Mouse (Mus musculus): ENCODE data around the gene Tmem181a. TPM values are rescaled to one million over a fixed set of nuclear protein-coding genes. Genes with fewer than 3 reads are reported as not detected.
"Not testable (repeated sequence)": the region's sequence is repeated elsewhere in the genome, so short reads cannot be mapped to it uniquely, and the experiment has no call there.

The Tmem181a gene
- polyA plus RNA-seq, 1 experiment from 2014 or later = 2.9 TPM

- WGBS (ENCODE audit: insufficient replicate concordance) = 37% methylated on average over 6 of the region's 6 CpGs
- not testable (repeated sequence) for ATAC-seq; H3K4me3 ChIP-seq (ENCODE audit: low read depth, low read length); H3K9me3 ChIP-seq (ENCODE audit: low read length); H3K4me1 ChIP-seq (ENCODE audit: insufficient read depth); H3K9ac ChIP-seq (replicated peaks); H3K27ac ChIP-seq (ENCODE audit: low read depth); H3K36me3 ChIP-seq (replicated peaks; ENCODE audit: insufficient read depth, low read length); H3K4me2 ChIP-seq (ENCODE audit: low read depth, low read length); H3K27me3 ChIP-seq (ENCODE audit: insufficient read depth, low read length)
- DNase-seq = peak; percentile 20
Measured at GRCm38 (mm10) chr17:6271970-6272369, 15.3 kb downstream of the Tmem181a start.

GRCm38 (mm10) chr17:6274693-6275092 is 18.0 kb downstream of the Tmem181a start:
- DNase-seq; H3K4me1 ChIP-seq (ENCODE audit: insufficient read depth); H3K27me3 ChIP-seq (ENCODE audit: insufficient read depth, low read length); H3K36me3 ChIP-seq (replicated peaks; ENCODE audit: insufficient read depth, low read length); H3K9ac ChIP-seq (replicated peaks); H3K27ac ChIP-seq (ENCODE audit: low read depth); H3K9me3 ChIP-seq (ENCODE audit: low read length); H3K4me2 ChIP-seq (ENCODE audit: low read depth, low read length); H3K4me3 ChIP-seq (ENCODE audit: low read depth, low read length); ATAC-seq: not testable (repeated sequence)
- WGBS (ENCODE audit: insufficient replicate concordance) = 82% methylated on average over 4 of the region's 6 CpGs

DNA sequence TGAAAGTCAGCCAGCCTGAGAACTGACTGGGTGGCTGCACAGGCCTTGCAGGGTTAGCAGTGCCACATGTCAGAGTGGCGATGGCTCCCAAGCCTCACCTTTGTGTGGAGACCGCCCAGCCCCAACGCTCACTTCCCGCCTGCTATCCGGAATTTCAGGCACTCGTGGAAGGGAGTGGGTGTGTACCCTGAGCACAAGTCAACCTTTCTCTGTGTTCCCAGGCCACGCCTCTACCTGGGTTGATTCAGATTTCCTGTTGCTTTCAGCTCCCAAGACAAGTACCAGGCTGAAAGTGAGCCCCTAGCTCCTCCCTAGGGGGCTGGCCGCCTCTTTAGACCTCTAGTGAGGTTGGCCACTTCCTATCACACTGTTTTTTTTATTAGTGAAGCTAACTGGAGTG is 22.5 kb downstream of the Tmem181a start:
- 62% methylated on average over 8 of the region's 8 CpGs for WGBS (ENCODE audit: insufficient replicate concordance)
- not testable (repeated sequence) for H3K4me1 ChIP-seq (ENCODE audit: insufficient read depth); H3K9me3 ChIP-seq (ENCODE audit: low read length); DNase-seq; H3K36me3 ChIP-seq (replicated peaks; ENCODE audit: insufficient read depth, low read length); ATAC-seq; H3K4me3 ChIP-seq (ENCODE audit: low read depth, low read length); H3K27ac ChIP-seq (ENCODE audit: low read depth); H3K9ac ChIP-seq (replicated peaks); H3K4me2 ChIP-seq (ENCODE audit: low read depth, low read length); H3K27me3 ChIP-seq (ENCODE audit: insufficient read depth, low read length)

DNA sequence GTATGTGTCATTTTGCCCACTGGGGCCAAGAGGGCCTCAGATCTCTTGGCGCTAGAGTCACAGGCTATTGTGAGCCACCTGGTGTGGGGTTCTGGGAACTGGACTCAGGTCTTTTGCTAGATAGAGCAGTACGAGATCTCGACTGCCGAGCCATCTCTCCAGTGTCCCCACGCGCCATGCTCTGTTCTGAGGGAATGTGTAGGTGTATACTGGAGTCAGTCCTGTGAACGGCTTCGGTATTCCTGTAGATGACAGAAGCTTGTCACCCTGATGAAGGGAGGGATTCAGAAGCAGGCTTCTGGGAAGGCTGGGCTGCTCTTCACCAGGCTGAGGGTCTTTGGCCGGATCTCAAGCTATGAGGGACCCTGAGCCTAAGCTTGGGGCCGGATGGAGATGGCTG is 23.1 kb downstream of the Tmem181a start:
- H3K9me3 ChIP-seq (ENCODE audit: low read length); DNase-seq; ATAC-seq; H3K4me2 ChIP-seq (ENCODE audit: low read depth, low read length); H3K27ac ChIP-seq (ENCODE audit: low read depth); H3K27me3 ChIP-seq (ENCODE audit: insufficient read depth, low read length); H3K9ac ChIP-seq (replicated peaks); H3K36me3 ChIP-seq (replicated peaks; ENCODE audit: insufficient read depth, low read length); H3K4me3 ChIP-seq (ENCODE audit: low read depth, low read length); H3K4me1 ChIP-seq (ENCODE audit: insufficient read depth): not testable (repeated sequence)
- WGBS (ENCODE audit: insufficient replicate concordance) = 78% methylated on average over 7 of the region's 10 CpGs

DNA sequence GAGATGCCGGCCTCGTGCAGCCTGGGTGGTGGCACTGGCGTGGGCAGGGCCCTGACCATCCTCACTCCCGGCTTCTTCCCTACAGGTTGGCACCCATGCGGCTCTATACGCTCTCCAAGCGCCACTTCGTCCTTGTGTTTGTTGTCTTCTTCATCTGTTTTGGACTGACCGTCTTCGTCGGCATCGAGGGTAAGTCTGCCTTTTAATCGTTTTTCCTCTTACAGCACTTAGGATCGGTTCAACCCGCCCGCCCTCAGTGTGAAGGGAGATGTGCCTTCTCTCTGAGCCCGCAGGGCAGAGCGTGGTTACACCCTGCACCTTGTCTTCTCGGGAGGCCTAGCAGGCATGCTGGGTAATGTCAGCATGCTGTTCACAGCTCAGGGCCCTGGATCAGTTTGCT is 23.9 kb downstream of the Tmem181a start:
- H3K27ac ChIP-seq (ENCODE audit: low read depth); H3K9ac ChIP-seq (replicated peaks); H3K9me3 ChIP-seq (ENCODE audit: low read length); H3K27me3 ChIP-seq (ENCODE audit: insufficient read depth, low read length); DNase-seq; H3K36me3 ChIP-seq (replicated peaks; ENCODE audit: insufficient read depth, low read length); H3K4me1 ChIP-seq (ENCODE audit: insufficient read depth); ATAC-seq; H3K4me3 ChIP-seq (ENCODE audit: low read depth, low read length); H3K4me2 ChIP-seq (ENCODE audit: low read depth, low read length): not testable (repeated sequence)
- 91% methylated on average over 13 of the region's 19 CpGs for WGBS (ENCODE audit: insufficient replicate concordance)

DNA sequence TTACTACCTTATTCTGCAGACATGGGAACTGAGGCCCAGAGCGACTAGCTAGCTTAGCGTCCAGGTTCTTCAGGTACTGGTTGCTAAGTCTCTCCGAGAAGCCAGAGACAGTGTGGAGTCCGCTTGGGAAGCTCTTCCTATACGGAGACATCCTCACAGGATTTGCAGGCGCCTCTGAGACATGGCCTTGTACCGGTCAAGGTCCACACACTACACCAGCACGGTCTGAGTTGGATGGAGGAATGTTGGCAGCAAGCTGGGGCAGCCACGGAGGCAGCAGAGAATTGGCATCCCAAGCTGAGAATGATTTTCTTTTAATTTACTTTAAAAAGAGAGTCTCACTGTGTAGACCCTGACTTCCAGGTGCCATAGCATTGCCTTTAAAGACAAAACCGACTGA is 26.5 kb downstream of the Tmem181a start:
- not testable (repeated sequence) for H3K27ac ChIP-seq (ENCODE audit: low read depth)
- WGBS (ENCODE audit: insufficient replicate concordance) = 91% methylated on average over 7 of the region's 10 CpGs

GRCm38 (mm10) chr17:6286169-6286568 is 29.5 kb downstream of the Tmem181a start:
- not testable (repeated sequence) for H3K27ac ChIP-seq (ENCODE audit: low read depth); ATAC-seq; H3K27me3 ChIP-seq (ENCODE audit: insufficient read depth, low read length); H3K9ac ChIP-seq (replicated peaks); DNase-seq; H3K4me1 ChIP-seq (ENCODE audit: insufficient read depth); H3K4me2 ChIP-seq (ENCODE audit: low read depth, low read length); H3K4me3 ChIP-seq (ENCODE audit: low read depth, low read length); H3K36me3 ChIP-seq (replicated peaks; ENCODE audit: insufficient read depth, low read length); H3K9me3 ChIP-seq (ENCODE audit: low read length)
- 89% methylated on average over 5 of the region's 5 CpGs for WGBS (ENCODE audit: insufficient replicate concordance)

More for the DNA sequence above, 26.5 kb downstream of the Tmem181a start:
- H3K9me3 ChIP-seq (ENCODE audit: low read length); H3K4me3 ChIP-seq (ENCODE audit: low read depth, low read length); H3K4me2 ChIP-seq (ENCODE audit: low read depth, low read length); H3K36me3 ChIP-seq (replicated peaks; ENCODE audit: insufficient read depth, low read length); DNase-seq; H3K9ac ChIP-seq (replicated peaks); H3K27me3 ChIP-seq (ENCODE audit: insufficient read depth, low read length); H3K4me1 ChIP-seq (ENCODE audit: insufficient read depth); ATAC-seq: not testable (repeated sequence)

DNA sequence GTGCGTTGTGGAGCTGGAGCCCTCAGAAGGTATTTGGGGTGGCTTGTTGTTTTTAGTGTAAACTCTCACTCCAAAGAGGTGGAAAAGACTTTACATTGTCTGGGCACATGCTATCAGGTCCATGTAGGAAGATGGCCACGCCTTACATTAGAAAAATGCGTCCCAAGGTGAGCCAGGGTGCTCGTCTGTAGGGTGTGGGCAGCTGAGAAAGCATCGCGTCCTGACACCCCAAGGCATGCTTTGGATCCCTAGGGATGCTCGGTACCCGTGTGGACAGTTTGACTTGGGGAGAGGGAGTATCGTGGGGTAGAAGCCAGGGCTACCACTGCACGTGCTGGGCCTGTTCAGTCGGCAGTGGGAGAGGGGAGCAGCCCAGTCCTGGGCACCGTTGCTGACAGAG is 32.4 kb downstream of the Tmem181a start:
- H3K27ac ChIP-seq (ENCODE audit: low read depth); H3K27me3 ChIP-seq (ENCODE audit: insufficient read depth, low read length); H3K4me1 ChIP-seq (ENCODE audit: insufficient read depth); H3K4me3 ChIP-seq (ENCODE audit: low read depth, low read length); H3K4me2 ChIP-seq (ENCODE audit: low read depth, low read length); ATAC-seq; DNase-seq; H3K36me3 ChIP-seq (replicated peaks; ENCODE audit: insufficient read depth, low read length); H3K9ac ChIP-seq (replicated peaks); H3K9me3 ChIP-seq (ENCODE audit: low read length): not testable (repeated sequence)
- 88% methylated on average over 9 of the region's 12 CpGs for WGBS (ENCODE audit: insufficient replicate concordance)

GRCm38 (mm10) chr17:6293882-6294281 is 37.2 kb downstream of the Tmem181a start:
- H3K4me3 ChIP-seq (ENCODE audit: low read depth, low read length); H3K27ac ChIP-seq (ENCODE audit: low read depth); H3K4me2 ChIP-seq (ENCODE audit: low read depth, low read length); H3K9me3 ChIP-seq (ENCODE audit: low read length); DNase-seq; H3K27me3 ChIP-seq (ENCODE audit: insufficient read depth, low read length); H3K9ac ChIP-seq (replicated peaks); H3K36me3 ChIP-seq (replicated peaks; ENCODE audit: insufficient read depth, low read length); H3K4me1 ChIP-seq (ENCODE audit: insufficient read depth); ATAC-seq: not testable (repeated sequence)
- WGBS (ENCODE audit: insufficient replicate concordance) = no CpG with 5 or more reads among the region's 5 CpGs

DNA sequence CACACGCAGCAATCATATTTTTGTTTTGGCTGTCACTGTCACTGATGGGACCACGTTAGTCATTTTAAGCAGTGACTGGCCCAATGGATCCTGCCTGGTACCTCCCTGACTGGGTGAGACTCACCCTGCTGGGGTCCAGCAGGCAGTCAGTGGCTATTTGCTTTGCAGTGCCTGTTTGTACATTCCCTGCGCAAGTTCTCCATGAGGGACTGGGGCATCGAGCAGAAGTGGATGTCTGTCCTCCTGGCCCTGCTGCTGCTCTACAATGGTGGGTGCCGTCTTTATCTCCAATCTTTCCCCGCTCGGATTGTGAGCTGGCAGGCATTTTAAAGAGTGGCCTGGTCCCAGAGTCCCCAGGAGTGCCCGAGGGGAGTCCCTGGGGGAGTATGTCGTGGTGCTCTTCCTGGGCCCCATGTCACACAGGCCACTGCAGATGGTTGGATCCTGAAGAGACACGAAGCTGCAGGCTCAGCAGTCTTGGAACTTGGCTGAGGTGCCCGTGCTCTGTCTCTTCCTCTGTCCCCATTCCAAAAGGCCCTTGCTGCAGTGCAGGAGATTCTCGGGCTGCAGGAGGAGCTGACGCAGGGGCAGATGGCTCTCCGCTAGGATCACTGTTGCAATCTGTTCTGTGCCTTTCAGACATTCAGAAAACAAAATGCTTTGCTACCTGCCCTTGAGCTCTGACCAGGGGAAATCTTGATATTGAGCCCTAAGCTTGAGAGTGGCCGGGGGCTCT is 40.6 kb downstream of the Tmem181a start:
- not testable (repeated sequence) for H3K9ac ChIP-seq (replicated peaks); H3K36me3 ChIP-seq (replicated peaks; ENCODE audit: insufficient read depth, low read length); H3K4me2 ChIP-seq (ENCODE audit: low read depth, low read length); ATAC-seq; DNase-seq; H3K27me3 ChIP-seq (ENCODE audit: insufficient read depth, low read length); H3K4me3 ChIP-seq (ENCODE audit: low read depth, low read length); H3K9me3 ChIP-seq (ENCODE audit: low read length); H3K27ac ChIP-seq (ENCODE audit: low read depth); H3K4me1 ChIP-seq (ENCODE audit: insufficient read depth)
- WGBS (ENCODE audit: insufficient replicate concordance) = 66% methylated on average over 8 of the region's 15 CpGs
